Mouse (Mus musculus): ENCODE results near the gene Ppp2r1a. TPM values are rescaled to one million over a fixed set of nuclear protein-coding genes. Genes with fewer than 3 reads are reported as not detected.

Gene Ppp2r1a
- total RNA-seq (2023; ENCODE audit: inconsistent age), result 270 to 318 TPM (median 301 TPM) in 4 replicates

DNA sequence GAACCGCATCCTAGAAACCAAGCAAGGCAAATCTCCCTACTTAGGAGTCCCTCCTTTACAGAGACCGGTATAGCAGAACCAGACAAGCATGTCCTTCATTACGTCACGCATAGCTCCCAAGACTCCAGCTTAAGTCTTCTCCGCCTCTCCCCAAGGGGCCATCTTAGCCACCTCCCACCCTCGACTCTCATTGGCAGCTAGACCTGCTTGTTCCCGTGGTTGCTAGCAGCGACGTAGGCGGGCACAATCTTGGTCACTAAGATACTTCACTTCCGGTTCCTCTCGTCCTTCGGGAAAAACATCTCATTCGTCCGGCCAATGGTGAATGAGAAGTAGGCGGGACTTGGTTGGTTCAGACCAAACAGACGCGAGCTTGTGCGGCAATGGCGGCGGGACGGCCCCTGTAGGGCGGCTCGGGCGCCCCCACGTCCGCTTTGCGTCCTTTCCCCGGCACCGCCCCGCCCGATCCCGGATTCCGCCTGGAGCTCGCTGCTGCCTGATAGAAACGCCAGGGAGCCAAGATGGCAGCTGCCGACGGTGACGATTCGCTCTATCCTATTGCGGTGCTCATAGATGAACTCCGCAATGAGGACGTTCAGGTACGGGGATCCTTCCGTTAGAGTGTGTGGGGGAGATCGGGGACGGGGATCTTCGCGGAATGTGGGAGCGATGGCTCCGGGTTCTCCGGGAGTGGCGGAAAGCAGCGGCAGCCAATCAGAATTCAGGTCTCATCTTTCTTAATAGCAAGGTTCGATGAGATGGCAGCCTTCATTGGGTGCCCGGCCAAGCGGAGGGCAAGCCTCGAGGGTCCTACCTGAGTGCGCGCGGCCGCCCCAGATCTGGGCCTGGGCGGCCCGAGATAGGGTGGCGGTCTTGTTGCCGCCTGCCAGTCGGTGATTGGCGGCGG is at the start of gene Ppp2r1a:
Ppp2r1a (plus strand) TSS at position 327 of the 907 bp plus-strand sequence.

GRCm38 (mm10) chr17:20904991-20905390 is 40.1 kb upstream of the Ppp2r1a start, which contains the start of gene Vmn1r231:
Gene Vmn1r231, minus strand, starts transcription at chr17:20905091.

DNA sequence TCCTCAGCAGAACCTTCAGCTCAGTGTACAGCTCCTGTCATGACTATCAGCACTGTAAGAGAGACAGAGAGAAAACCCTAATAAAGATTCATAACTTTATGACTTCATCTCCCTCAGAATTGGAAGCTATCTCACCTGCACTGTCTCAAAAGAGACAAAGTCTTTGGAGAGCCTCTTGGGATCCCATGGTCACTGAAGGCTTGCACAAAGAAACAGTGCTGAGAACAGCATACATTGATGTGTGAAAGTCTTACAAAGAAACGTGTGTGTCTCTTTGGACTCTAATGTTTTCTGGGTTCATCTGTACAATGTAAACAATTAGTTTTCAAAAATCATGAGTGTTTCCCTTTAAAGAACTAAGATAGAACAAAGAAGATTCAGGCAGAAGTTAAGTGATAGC is 25.5 kb upstream of the Ppp2r1a start, which contains the start of gene Vmn1r232:
Vmn1r232 (minus strand) TSS at position 101 of the 400 bp plus-strand sequence.

GRCm38 (mm10) chr17:20996364-20996763 is 51.3 kb downstream of the Ppp2r1a start, which contains the start of gene Vmn1r233:
Gene Vmn1r233, minus strand, starts transcription at chr17:20996464.

DNA sequence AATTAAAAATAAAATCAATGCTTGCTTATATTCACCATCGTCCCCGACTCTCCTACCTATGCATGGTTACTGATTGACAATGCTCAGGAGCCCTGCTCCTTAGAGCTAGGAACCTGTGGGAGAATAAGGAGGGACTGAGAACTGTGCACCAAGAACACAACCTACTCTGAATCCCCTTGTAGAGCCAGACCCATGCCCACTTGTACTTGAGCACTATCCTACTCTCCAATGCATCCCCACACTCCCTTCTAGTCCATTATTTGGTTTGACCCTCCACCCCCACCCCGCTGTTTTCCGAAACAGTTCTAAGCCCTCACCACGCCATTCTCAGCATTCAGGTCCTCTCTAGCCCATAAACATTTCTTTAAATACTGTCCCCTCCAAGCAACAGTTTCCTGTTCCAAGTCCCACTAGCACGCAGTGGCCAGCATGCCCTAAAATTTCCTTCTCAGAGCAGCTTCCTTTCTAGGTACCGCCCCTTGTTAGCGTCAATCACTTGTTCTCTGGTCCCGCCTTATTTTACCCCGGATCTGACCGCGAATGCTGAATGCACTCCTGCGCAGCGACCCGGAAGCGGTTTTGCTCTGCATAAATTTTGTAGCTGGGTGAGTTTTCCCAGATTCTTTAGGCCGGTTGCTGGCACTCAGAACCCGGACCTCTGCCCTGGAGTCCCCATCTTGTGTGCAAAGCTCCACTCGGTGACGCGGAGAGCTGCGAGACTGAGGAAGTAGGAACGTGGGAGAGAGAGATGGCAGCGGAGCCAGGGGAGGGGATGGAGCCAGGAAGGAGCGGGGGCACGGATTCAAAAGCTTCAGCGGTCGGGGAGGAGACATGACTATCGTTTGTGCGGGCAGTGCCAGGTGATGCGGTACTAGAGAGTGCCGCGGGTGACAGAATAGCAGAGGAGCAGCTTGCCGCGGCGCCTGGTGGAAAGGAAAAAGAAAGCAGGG is 63.5 kb downstream of the Ppp2r1a start, which contains the start of gene Zfp160:
Zfp160 (plus strand) TSS at position 522 of the 950 bp plus-strand sequence.

Other genes starting within 250 kb of the Ppp2r1a start
- gene Vmn1r227, start 215.5 kb upstream of the Ppp2r1a start, total RNA-seq (2023; ENCODE audit: inconsistent age), result not detected in 4 replicates
- gene Vmn1r228, start 159.2 kb upstream of the Ppp2r1a start, total RNA-seq (2023; ENCODE audit: inconsistent age), result not detected in 4 replicates
- gene Vmn1r229, start 133.8 kb upstream of the Ppp2r1a start, total RNA-seq (2023; ENCODE audit: inconsistent age), result 0.06 TPM in 2 of 4 replicates, not detected in the others
- gene Vmn1r230, start 104.9 kb upstream of the Ppp2r1a start, total RNA-seq (2023; ENCODE audit: inconsistent age), result not detected in 4 replicates
- not detected in 4 replicates for gene Vmn1r231, start 40.2 kb upstream of the Ppp2r1a start, total RNA-seq (2023; ENCODE audit: inconsistent age)
- gene Vmn1r232, start 25.6 kb upstream of the Ppp2r1a start, total RNA-seq (2023; ENCODE audit: inconsistent age), result not detected in 4 replicates
- not detected in 4 replicates for gene Vmn1r233, start 51.2 kb downstream of the Ppp2r1a start, total RNA-seq (2023; ENCODE audit: inconsistent age)
- gene Zfp160, start 63.6 kb downstream of the Ppp2r1a start, total RNA-seq (2023; ENCODE audit: inconsistent age), result 14.4 to 18.0 TPM (median 16.1 TPM) in 4 replicates